Mouse (Mus musculus) forebrain, embryonic 12.5 days (tissue): ENCODE measurements around the gene Slc35a2. TPM values are rescaled to one million over a fixed set of nuclear protein-coding genes. Genes with fewer than 3 reads are reported as not detected.
"Not testable (repeated sequence)": the region's sequence is repeated elsewhere in the genome, so short reads cannot be mapped to it uniquely, and the experiment has no call there.

Experiments used
- ATAC-seq: fragments of 200-750 bp; cut with Nextera tagmentation; 2 replicates; pipeline ENCODE4 v1.8.0; 2017; ENCODE audit warnings: moderate TSS enrichment; ENCODE audit not compliant: low FRiP score
- H3K27ac ChIP-seq: fragments of 300-500 bp; sonication (generic); 2 replicates; pipeline ENCODE4 v1.5.1; 2016; ENCODE audit warnings: mild to moderate bottlenecking
- H3K27me3 ChIP-seq: fragments of 300-500 bp; sonication (generic); 2 replicates; pipeline ENCODE4 v1.6.1; 2016; ENCODE audit warnings: mild to moderate bottlenecking
- H3K36me3 ChIP-seq: fragments of 300-500 bp; sonication (generic); replicated peaks from 2 replicates; pipeline ENCODE4 v1.6.1; 2016; ENCODE audit warnings: mild to moderate bottlenecking
- H3K4me1 ChIP-seq: fragments of 300-500 bp; sonication (generic); 2 replicates; pipeline ENCODE4 v1.6.1; 2016
- H3K4me2 ChIP-seq: fragments of 300-500 bp; sonication (generic); 2 replicates; pipeline ENCODE4 v1.6.1; 2016; ENCODE audit warnings: mild to moderate bottlenecking, moderate library complexity
- H3K4me3 ChIP-seq: fragments of 300-500 bp; sonication (generic); replicated peaks from 2 replicates; pipeline ENCODE4 v1.5.1; 2016; ENCODE audit warnings: mild to moderate bottlenecking
- H3K9ac ChIP-seq: fragments of 300-500 bp; sonication (generic); 2 replicates; pipeline ENCODE4 v1.6.1; 2016; ENCODE audit warnings: mild to moderate bottlenecking
- H3K9me3 ChIP-seq: fragments of 300-500 bp; sonication (generic); 2 replicates; pipeline ENCODE4 v1.6.1; 2016
- WGBS: fragments of 180-500 bp; shearing (Covaris S2); methylation state at CpG from one replicate; pipeline ENCODE4 v1.1.7; 2016; 5-methylcytosine and 5-hydroxymethylcytosine counted together
- polyA plus RNA-seq: library from polyadenylated mRNA; unstranded; fragments of >200 nt; fragmentation: Nextera tagmentation; extraction: Ambion mirVana; gene quantifications from 2 replicates; pipeline ENCODE4 v1.2.1, GENCODE M21; 2016

The Slc35a2 gene
- polyA plus RNA-seq, 1 experiment from 2014 or later = 30.4 TPM

GRCm38 (mm10) chrX:7915669-7916068 is 31.8 kb downstream of the Slc35a2 start:
- not testable (repeated sequence) for H3K4me1 ChIP-seq, H3K36me3 ChIP-seq, H3K9ac ChIP-seq, ATAC-seq, H3K27me3 ChIP-seq, H3K4me3 ChIP-seq, H3K27ac ChIP-seq, H3K4me2 ChIP-seq, H3K9me3 ChIP-seq
- WGBS = 28% methylated on average over 3 of the region's 3 CpGs

GRCm38 (mm10) chrX:7917960-7918359 is 34.1 kb downstream of the Slc35a2 start:
- H3K4me2 ChIP-seq, H3K27ac ChIP-seq, ATAC-seq, H3K9ac ChIP-seq, H3K4me3 ChIP-seq, H3K9me3 ChIP-seq, H3K36me3 ChIP-seq, H3K4me1 ChIP-seq: not testable (repeated sequence)
- H3K27me3 ChIP-seq = peaks cover 20% of the 10 kb centered on the region
- 78% methylated on average over 6 of the region's 6 CpGs for WGBS

- 20% methylated on average over 36 of the region's 40 CpGs for WGBS
- H3K4me3 ChIP-seq = peak within 1 kb of the TSS; percentile 44
- H3K9me3 ChIP-seq = no peaks in the 10 kb centered on the region
- H3K36me3 ChIP-seq = no peaks in the 10 kb centered on the region
- peak; percentile 89 for ATAC-seq
- H3K4me1 ChIP-seq = peaks cover 7% of the 10 kb centered on the region; the same call in 1 of the 2 replicates
- peaks cover 33% of the 10 kb centered on the region for H3K27me3 ChIP-seq
- H3K9ac ChIP-seq = peak within 1 kb of the TSS; percentile 50
- H3K4me2 ChIP-seq = peak within 1 kb of the TSS; percentile 56
- H3K27ac ChIP-seq = peak within 1 kb of the TSS; percentile 75
Observed at GRCm38 (mm10) chrX:7919601-7920383, 36.0 kb downstream of the Slc35a2 start, which contains the start of gene Pcsk1n. Gene Pcsk1n, plus strand, starts transcription at chrX:7919822.

- H3K27me3 ChIP-seq = peaks cover 41% of the 10 kb centered on the region
- no peak for ATAC-seq
Observed at GRCm38 (mm10) chrX:7922032-7922431, 38.2 kb downstream of the Slc35a2 start.

GRCm38 (mm10) chrX:7926266-7926665 is 42.4 kb downstream of the Slc35a2 start:
- no peak overlapping the region for H3K4me2 ChIP-seq
- 0 out of 2 replicates have a peak, but pooled peaks cover 3% of the 10 kb centered on the region for H3K9me3 ChIP-seq
- peaks cover 7% of the 10 kb centered on the region; the same call in 1 of the 2 replicates for H3K4me1 ChIP-seq
- H3K36me3 ChIP-seq = peaks cover 13% of the 10 kb centered on the region
- no peak overlapping the region for H3K27ac ChIP-seq
- H3K9ac ChIP-seq = no peak overlapping the region
- no peak for ATAC-seq
- H3K27me3 ChIP-seq = peaks cover 52% of the 10 kb centered on the region
- WGBS = 76% methylated on average over 6 of the region's 6 CpGs
- H3K4me3 ChIP-seq = no peak overlapping the region

More at GRCm38 (mm10) chrX:7922032-7922431, 38.2 kb downstream of the Slc35a2 start:
- H3K36me3 ChIP-seq = no peaks in the 10 kb centered on the region
- WGBS = 6% methylated on average over 37 of the region's 48 CpGs
- no peak overlapping the region for H3K27ac ChIP-seq
- peak overlapping the region; percentile 47 for H3K9ac ChIP-seq
- H3K4me3 ChIP-seq = peak overlapping the region; percentile 37
- H3K4me2 ChIP-seq = peak overlapping the region; percentile 56
- peaks cover 7% of the 10 kb centered on the region; the same call in 1 of the 2 replicates for H3K4me1 ChIP-seq
- H3K9me3 ChIP-seq = no peaks in the 10 kb centered on the region

- Histone ChIP-seq H3K9me3 (0 out of 2 replicates have a peak, but pooled peaks cover 3% of the 10 kb centered on the region), H3K4me2 (no peak overlapping the region), H3K27ac (no peak overlapping the region), H3K36me3 (peaks cover 21% of the 10 kb centered on the region), H3K27me3 (peaks cover 46% of the 10 kb centered on the region), H3K4me1 (peaks cover 5% of the 10 kb centered on the region; the same call in 1 of the 2 replicates), H3K4me3 (no peak overlapping the region), H3K9ac (no peak overlapping the region)
- ATAC-seq = no peak
- WGBS = 23% methylated on average over 10 of the region's 10 CpGs
Observed at GRCm38 (mm10) chrX:7927116-7927515, 43.3 kb downstream of the Slc35a2 start.

GRCm38 (mm10) chrX:7928270-7928790 is 44.5 kb downstream of the Slc35a2 start, which contains the start of gene Eras:
Gene Eras, minus strand, starts transcription at chrX:7928607.
- WGBS = 17% methylated on average over 18 of the region's 19 CpGs
- Histone ChIP-seq H3K27me3 (peaks cover 34% of the 10 kb centered on the region), H3K4me1 (no peaks in the 10 kb centered on the region), H3K27ac (no peak within 1 kb of the TSS), H3K4me2 (no peak within 1 kb of the TSS), H3K9me3 (0 out of 2 replicates have a peak, but pooled peaks cover 3% of the 10 kb centered on the region), H3K4me3 (no peak within 1 kb of the TSS), H3K36me3 (peaks cover 27% of the 10 kb centered on the region), H3K9ac (no peak within 1 kb of the TSS)
- no peak for ATAC-seq

GRCm38 (mm10) chrX:7936874-7937273 is 53.0 kb downstream of the Slc35a2 start:
- Histone ChIP-seq H3K9me3 (no peaks in the 10 kb centered on the region), H3K36me3 (peaks cover 48% of the 10 kb centered on the region), H3K4me3 (no peak overlapping the region), H3K27ac (no peak overlapping the region), H3K4me1 (no peaks in the 10 kb centered on the region), H3K9ac (no peak overlapping the region), H3K4me2 (no peak overlapping the region), H3K27me3 (no peaks in the 10 kb centered on the region)
- ATAC-seq = no peak
- WGBS = 54% methylated on average over 10 of the region's 11 CpGs

- Histone ChIP-seq H3K4me1 (no peaks in the 10 kb centered on the region), H3K4me3 (no peak overlapping the region), H3K36me3 (peaks cover 45% of the 10 kb centered on the region), H3K4me2 (no peak overlapping the region), H3K9ac (no peak overlapping the region), H3K9me3 (no peaks in the 10 kb centered on the region), H3K27me3 (no peaks in the 10 kb centered on the region), H3K27ac (no peak overlapping the region)
- WGBS = 95% methylated on average over 6 of the region's 6 CpGs
- no peak for ATAC-seq
Observed at GRCm38 (mm10) chrX:7937667-7938066, 53.8 kb downstream of the Slc35a2 start.

Other genes with a start within 250 kb of the Slc35a2 start
- 42.0 and 44.8 TPM in 2 replicates for gene Syp, start 245.6 kb upstream of the Slc35a2 start, polyA plus RNA-seq
- gene Prickle3, start 226.8 kb upstream of the Slc35a2 start, polyA plus RNA-seq = 2.0 and 2.6 TPM in 2 replicates
- gene Plp2, start 212.6 kb upstream of the Slc35a2 start, polyA plus RNA-seq = 45.5 and 52.0 TPM in 2 replicates
- gene Magix, start 202.8 kb upstream of the Slc35a2 start, polyA plus RNA-seq = 0.09 and 0.19 TPM in 2 replicates
- gene Gpkow, start 186.9 kb upstream of the Slc35a2 start, polyA plus RNA-seq = 45.6 and 53.4 TPM in 2 replicates
- 21.1 and 21.2 TPM in 2 replicates for gene Wdr45, start 169.7 kb upstream of the Slc35a2 start, polyA plus RNA-seq
- gene Gm45208, start 161.8 kb upstream of the Slc35a2 start, polyA plus RNA-seq = 0.66 TPM in 1 of 2 replicates, not detected in the other
- gene Praf2, start 155.6 kb upstream of the Slc35a2 start, polyA plus RNA-seq = 79.5 and 84.7 TPM in 2 replicates
- gene Ccdc120, start 133.1 kb upstream of the Slc35a2 start, polyA plus RNA-seq = 29.6 and 31.1 TPM in 2 replicates
- 27.9 and 30.3 TPM in 2 replicates for gene Tfe3, start 121.5 kb upstream of the Slc35a2 start, polyA plus RNA-seq
- 75.7 and 84.4 TPM in 2 replicates for gene Gripap1, start 94.3 kb upstream of the Slc35a2 start, polyA plus RNA-seq
- gene Kcnd1, start 61.7 kb upstream of the Slc35a2 start, polyA plus RNA-seq = 0.95 and 1.5 TPM in 2 replicates
- 60.8 and 63.0 TPM in 2 replicates for gene Otud5, start 42.7 kb upstream of the Slc35a2 start, polyA plus RNA-seq
- 10.4 and 13.2 TPM in 2 replicates for gene Pim2, start 5.8 kb upstream of the Slc35a2 start, polyA plus RNA-seq
- 169 and 181 TPM in 2 replicates for gene Pqbp1, start 15.2 kb downstream of the Slc35a2 start, polyA plus RNA-seq
- gene Timm17b, start 15.3 kb downstream of the Slc35a2 start, polyA plus RNA-seq = 146 and 158 TPM in 2 replicates
- not detected in 2 replicates for gene Gm10491, start 23.8 kb downstream of the Slc35a2 start, polyA plus RNA-seq
- not detected in 2 replicates for gene Gm10490, start 25.5 kb downstream of the Slc35a2 start, polyA plus RNA-seq
- 57.6 and 59.9 TPM in 2 replicates for gene Pcsk1n, start 35.8 kb downstream of the Slc35a2 start, polyA plus RNA-seq
- gene Eras, start 44.6 kb downstream of the Slc35a2 start, polyA plus RNA-seq = not detected in 2 replicates
- gene Hdac6, start 63.9 kb downstream of the Slc35a2 start, polyA plus RNA-seq = 81.5 and 85.6 TPM in 2 replicates
- 0.87 and 0.97 TPM in 2 replicates for gene Gata1, start 94.0 kb downstream of the Slc35a2 start, polyA plus RNA-seq
- gene Glod5, start 134.5 kb downstream of the Slc35a2 start, polyA plus RNA-seq = 0.31 and 0.42 TPM in 2 replicates
- 83.3 and 87.9 TPM in 2 replicates for gene Suv39h1, start 190.7 kb downstream of the Slc35a2 start, polyA plus RNA-seq
- 0.09 and 0.17 TPM in 2 replicates for gene Was, start 206.5 kb downstream of the Slc35a2 start, polyA plus RNA-seq
- 38.6 and 39.1 TPM in 2 replicates for gene Wdr13, start 248.9 kb downstream of the Slc35a2 start, polyA plus RNA-seq